Mouse (Mus musculus) kidney, embryonic 15.5 days (tissue): ENCODE measurements around the gene Gprin2. TPM values are rescaled to one million over a fixed set of nuclear protein-coding genes. Genes with fewer than 3 reads are reported as not detected.
A peak's percentile ranks its signal among the peaks of the same experiment; 100 is the strongest.

Experiments used
- ATAC-seq: fragments of 200-750 bp; cut with Nextera tagmentation; replicated peaks from 2 replicates; pipeline ENCODE4 v1.8.0; 2017; ENCODE audit warnings: moderate TSS enrichment; ENCODE audit not compliant: low FRiP score
- H3K27ac ChIP-seq: fragments of 300-500 bp; sonication (generic); 2 replicates; pipeline ENCODE4 v1.5.1; 2015; ENCODE audit warnings: mild to moderate bottlenecking, inconsistent platforms
- H3K27me3 ChIP-seq: fragments of 300-500 bp; sonication (generic); 2 replicates; pipeline ENCODE4 v1.6.1; 2015; ENCODE audit warnings: inconsistent platforms
- H3K36me3 ChIP-seq: fragments of 300-500 bp; sonication (generic); 2 replicates; pipeline ENCODE4 v1.6.1; 2015; ENCODE audit warnings: inconsistent platforms
- H3K4me1 ChIP-seq: fragments of 300-500 bp; sonication (generic); 2 replicates; pipeline ENCODE4 v1.6.1; 2015; ENCODE audit warnings: inconsistent platforms
- H3K4me2 ChIP-seq: fragments of 300-500 bp; sonication (generic); 2 replicates; pipeline ENCODE4 v1.6.1; 2015; ENCODE audit warnings: moderate library complexity, mild to moderate bottlenecking, inconsistent platforms
- H3K4me3 ChIP-seq: fragments of 300-500 bp; sonication (generic); replicated peaks from 2 replicates; pipeline ENCODE4 v1.5.1; 2015; ENCODE audit warnings: mild to moderate bottlenecking, inconsistent platforms
- H3K9ac ChIP-seq: fragments of 300-500 bp; sonication (generic); 2 replicates; pipeline ENCODE4 v1.6.1; 2015; ENCODE audit warnings: mild to moderate bottlenecking, inconsistent platforms
- H3K9me3 ChIP-seq: fragments of 300-500 bp; sonication (generic); replicated peaks from 2 replicates; pipeline ENCODE4 v1.6.1; 2016; ENCODE audit warnings: inconsistent platforms
- WGBS: fragments of 180-500 bp; shearing (Covaris S2); methylation state at CpG from one replicate; pipeline ENCODE4 v1.1.7; 2015; ENCODE audit warnings: mixed read lengths; 5-methylcytosine and 5-hydroxymethylcytosine counted together
- polyA plus RNA-seq: library from polyadenylated mRNA; unstranded; fragments of >200 nt; fragmentation: Nextera tagmentation; extraction: Ambion mirVana; gene quantifications from 2 replicates; pipeline ENCODE4 v1.2.1, GENCODE M21; 2015

Gene Gprin2
- 0.51 and 0.83 TPM in 2 replicates for polyA plus RNA-seq

DNA sequence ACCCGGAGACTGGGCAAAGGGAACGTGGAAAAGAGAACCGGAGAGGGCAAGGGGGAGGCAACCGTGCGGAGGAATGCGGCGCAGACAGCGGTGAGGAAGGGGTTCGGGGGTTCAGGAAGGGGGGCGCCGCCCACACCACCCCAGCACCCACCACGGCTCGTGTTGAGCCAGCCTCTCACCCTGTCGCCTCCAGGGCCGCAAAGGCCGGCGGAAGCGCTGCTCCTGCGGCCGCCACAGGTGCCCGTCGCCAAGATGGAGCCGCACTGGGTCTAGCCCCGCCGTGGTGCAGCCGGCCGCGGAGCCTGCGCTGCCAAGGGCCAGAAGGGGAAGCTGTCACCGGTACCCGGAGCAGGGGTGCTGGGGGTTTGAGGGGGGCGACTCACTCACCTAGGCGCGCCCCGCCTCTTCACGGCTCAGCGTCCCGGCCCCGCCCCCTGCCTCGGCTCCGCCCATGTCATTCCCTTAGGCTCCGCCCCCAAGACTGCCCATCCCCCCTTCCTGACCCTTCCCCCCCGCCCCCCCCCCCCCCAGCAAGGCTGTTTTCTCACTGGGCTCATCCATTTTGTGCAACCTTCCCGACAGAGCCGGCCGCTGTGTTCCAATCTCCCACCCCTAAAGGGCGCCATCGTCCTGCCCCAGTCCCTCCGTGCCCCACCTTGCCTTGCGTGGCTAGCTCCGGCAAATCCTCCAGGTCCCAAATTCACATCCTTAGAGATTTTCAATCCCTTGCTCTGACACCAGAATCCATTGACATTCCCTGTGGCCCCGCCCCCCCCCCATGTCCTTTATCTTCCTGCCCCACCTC, at the start of gene Gprin2:
TSS of gene Gprin2 (minus strand) at position 423 of the 805 bp plus-strand sequence.
- Histone ChIP-seq H3K27ac (no peak within 1 kb of the TSS), H3K4me3 (peak within 1 kb of the TSS; percentile 77), H3K4me2 (peak within 1 kb of the TSS; percentile 99), H3K27me3 (peaks cover 4% of the 10 kb centered on the region; the same call in 1 of the 2 replicates), H3K9ac (peak within 1 kb of the TSS; percentile 54), H3K9me3 (no peaks in the 10 kb centered on the region), H3K4me1 (peaks cover 15% of the 10 kb centered on the region), H3K36me3 (no peaks in the 10 kb centered on the region)
- WGBS: 3% methylated on average over 44 of the region's 52 CpGs
- ATAC-seq: peak; percentile 76

DNA sequence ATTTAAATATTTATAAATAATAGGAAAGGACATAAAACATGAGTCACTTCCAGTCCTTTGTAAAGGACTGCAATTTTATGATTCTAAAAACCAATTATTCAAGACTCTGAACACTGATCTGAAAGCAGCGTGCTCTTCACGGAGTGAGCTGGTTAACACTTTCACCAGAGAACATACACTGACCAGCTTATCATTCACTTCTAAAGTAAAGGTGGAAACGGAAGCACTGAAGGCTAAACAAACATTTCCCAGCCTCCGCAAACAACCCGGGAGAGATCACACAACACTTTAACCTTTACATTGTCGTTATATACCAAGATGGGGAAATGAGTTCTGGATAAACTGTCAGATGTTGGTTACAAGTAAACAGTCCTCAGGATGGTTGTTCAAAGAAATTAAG, 39.2 kb upstream of the Gprin2 start:
- no peak overlapping the region for H3K27ac ChIP-seq
- no peak for ATAC-seq
- H3K4me1 ChIP-seq: no peaks in the 10 kb centered on the region
- H3K36me3 ChIP-seq: peaks cover 5% of the 10 kb centered on the region; the same call in 1 of the 2 replicates
- H3K9ac ChIP-seq: no peak overlapping the region
- H3K27me3 ChIP-seq: no peaks in the 10 kb centered on the region
- no peak overlapping the region for H3K4me3 ChIP-seq
- WGBS: 72% methylated on average over 6 of the region's 6 CpGs
- no peak overlapping the region for H3K4me2 ChIP-seq
- H3K9me3 ChIP-seq: no peaks in the 10 kb centered on the region

DNA sequence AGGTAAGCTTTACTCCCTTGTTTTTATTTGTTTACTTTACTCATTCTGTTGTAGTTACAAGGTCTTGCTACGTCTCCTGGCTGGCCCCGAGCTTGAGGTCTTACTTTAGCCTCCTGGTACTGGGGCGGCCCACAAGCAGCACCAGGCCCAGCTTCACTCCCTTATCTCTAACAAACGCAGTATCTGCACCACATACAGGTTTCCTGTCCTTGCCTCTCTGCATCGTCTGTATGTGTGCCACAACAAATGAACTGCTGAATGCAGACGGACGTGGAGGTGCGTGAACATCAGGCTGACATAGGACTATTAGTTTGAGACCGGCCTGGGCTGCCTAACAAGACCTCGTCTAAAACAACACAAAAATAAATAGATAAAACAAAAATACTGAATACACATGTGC, 38.8 kb upstream of the Gprin2 start:
- Histone ChIP-seq H3K27ac (no peak overlapping the region), H3K36me3 (peaks cover 5% of the 10 kb centered on the region; the same call in 1 of the 2 replicates), H3K4me1 (no peaks in the 10 kb centered on the region), H3K27me3 (no peaks in the 10 kb centered on the region), H3K4me2 (no peak overlapping the region), H3K9ac (no peak overlapping the region), H3K4me3 (no peak overlapping the region), H3K9me3 (no peaks in the 10 kb centered on the region)
- WGBS: 82% methylated on average over 10 of the region's 10 CpGs
- ATAC-seq: no peak

DNA sequence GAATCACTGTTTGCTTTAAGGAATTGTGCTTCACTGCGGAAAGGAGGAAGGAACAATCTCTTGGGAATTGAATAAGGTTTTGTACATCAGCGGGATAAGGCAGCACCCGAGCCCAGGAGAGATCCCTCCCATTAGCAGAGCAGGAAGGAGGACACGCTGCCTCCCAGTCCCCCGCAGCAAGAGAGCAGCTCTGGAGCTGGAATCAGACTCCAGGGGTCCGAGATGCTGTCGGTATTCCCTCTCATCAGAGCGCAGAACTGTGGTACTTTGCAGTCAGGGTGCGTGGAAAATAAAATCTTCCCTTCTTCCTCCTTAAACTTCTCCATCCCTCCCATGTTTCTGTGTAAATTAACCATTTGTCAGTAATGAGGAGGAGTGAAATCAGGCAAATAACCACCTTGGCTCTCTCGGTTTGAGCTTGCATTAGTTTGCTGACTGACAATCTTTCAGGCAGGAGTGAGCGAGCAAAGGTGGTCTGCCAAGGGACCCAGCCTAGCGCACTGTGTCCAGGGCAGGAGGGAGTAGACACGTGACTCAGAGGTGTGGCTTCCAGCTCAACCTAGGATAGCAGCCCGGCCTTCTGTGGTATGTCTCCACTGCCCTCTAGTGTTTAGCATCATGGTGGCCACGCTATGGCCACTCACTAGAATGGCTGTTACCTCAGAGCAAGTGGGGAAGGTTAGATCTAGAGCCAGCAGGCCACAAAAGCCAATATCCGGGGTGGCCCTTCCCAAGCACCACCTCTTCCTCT, 33.4 kb upstream of the Gprin2 start:
- H3K9me3 ChIP-seq: no peaks in the 10 kb centered on the region
- H3K27me3 ChIP-seq: no peaks in the 10 kb centered on the region
- WGBS: 3% methylated on average over 16 of the region's 16 CpGs
- no peak overlapping the region for H3K27ac ChIP-seq
- H3K4me3 ChIP-seq: peak overlapping the region; percentile 39
- peak overlapping the region; percentile 48; the same call in 1 of the 2 replicates for H3K9ac ChIP-seq
- ATAC-seq: peak; percentile 98
- peak overlapping the region; percentile 76 for H3K4me2 ChIP-seq
- H3K4me1 ChIP-seq: peaks cover 6% of the 10 kb centered on the region
- no peaks in the 10 kb centered on the region; the same call in 1 of the 2 replicates for H3K36me3 ChIP-seq

DNA sequence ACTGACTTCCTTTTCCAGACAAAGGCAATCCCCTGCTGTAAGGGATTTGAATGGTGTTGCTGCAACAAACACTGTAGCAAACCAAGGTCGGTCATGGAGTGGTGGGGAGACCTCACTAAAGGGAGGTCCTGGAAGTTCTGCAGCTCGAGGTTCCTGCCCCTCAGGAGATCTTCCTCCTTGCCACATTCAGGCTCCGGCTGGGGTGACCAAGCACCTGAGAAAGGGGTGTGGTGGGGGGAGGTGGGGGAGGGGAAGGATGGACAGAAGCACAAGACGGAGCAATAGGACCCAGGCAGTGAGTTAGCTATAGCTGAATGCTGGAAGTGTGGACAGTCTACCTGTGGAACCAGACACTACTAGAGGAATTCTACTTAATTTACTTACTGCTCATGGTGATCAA, 32.4 kb upstream of the Gprin2 start:
- H3K36me3 ChIP-seq: no peaks in the 10 kb centered on the region; the same call in 1 of the 2 replicates
- H3K4me1 ChIP-seq: peaks cover 6% of the 10 kb centered on the region
- no peak overlapping the region for H3K9ac ChIP-seq
- H3K4me3 ChIP-seq: no peak overlapping the region
- H3K9me3 ChIP-seq: no peaks in the 10 kb centered on the region
- ATAC-seq: no peak
- WGBS: 76% methylated on average over 4 of the region's 4 CpGs
- H3K27me3 ChIP-seq: no peaks in the 10 kb centered on the region
- H3K27ac ChIP-seq: no peak overlapping the region
- H3K4me2 ChIP-seq: no peak overlapping the region

DNA sequence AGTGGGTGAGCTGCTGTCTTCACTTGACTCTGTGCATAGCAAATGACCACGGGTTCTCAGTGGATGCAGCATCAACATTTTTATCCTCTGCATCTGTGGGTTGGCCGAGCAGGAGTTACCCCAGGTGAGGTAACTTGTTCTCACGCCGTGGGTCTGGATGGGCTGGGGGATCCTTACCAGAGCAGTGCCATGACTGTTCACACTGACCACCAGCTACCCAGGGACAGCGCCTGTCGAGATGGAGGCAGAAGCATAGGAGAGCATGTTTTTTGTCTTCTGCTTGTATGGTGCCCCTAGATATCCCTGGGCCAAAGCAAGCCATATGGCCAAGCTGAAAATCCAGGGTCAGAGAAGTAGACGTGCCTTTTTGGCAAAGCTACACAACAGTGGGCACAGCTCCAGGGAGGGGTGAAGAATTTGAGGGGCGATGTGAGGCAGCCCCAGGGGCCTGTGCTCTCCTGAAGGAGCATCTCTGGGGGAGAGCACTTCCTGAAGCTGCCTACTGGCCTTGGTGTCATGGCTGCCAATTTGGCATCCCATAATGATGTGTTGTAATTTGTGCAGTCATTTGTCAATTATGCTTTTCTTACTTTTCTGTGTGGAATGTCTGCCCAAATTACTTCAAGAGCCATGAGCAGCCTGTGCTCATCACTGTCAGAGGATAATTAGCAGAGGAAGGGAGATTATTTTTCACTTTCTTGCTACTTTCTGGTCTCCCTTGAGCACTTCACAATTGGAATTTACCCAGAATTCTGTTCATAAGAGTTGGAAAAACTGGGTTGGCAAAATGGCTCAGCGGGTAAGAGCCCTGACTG, 31.6 kb upstream of the Gprin2 start:
- peaks cover 6% of the 10 kb centered on the region for H3K4me1 ChIP-seq
- H3K36me3 ChIP-seq: no peaks in the 10 kb centered on the region
- H3K4me2 ChIP-seq: no peak overlapping the region
- no peak overlapping the region for H3K4me3 ChIP-seq
- WGBS: 84% methylated on average over 9 of the region's 9 CpGs
- H3K9me3 ChIP-seq: no peaks in the 10 kb centered on the region
- H3K9ac ChIP-seq: no peak overlapping the region
- no peak for ATAC-seq
- H3K27me3 ChIP-seq: no peaks in the 10 kb centered on the region
- no peak overlapping the region for H3K27ac ChIP-seq

DNA sequence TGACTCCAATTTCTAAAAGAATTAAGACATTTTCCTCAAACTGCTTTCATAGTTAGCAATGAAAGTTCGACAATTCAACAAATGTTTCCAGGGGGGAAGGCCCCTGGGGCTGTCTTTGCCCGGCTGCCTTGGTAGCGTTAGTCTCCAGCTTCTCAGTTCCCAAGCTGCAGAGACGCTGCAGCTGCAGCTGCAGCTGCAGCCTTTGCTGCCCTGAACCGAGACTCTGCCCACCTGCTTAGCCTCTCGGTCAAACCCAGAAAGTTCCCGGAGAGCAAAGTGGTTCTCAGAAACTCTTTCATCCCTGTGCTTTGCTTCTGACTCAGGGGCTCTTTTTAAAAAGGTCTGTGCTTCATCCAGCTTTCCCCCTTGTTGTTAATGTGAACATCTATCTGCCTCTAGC, 30.9 kb upstream of the Gprin2 start:
- 68% methylated on average over 7 of the region's 7 CpGs for WGBS
- no peak overlapping the region for H3K9ac ChIP-seq
- H3K4me2 ChIP-seq: no peak overlapping the region

DNA sequence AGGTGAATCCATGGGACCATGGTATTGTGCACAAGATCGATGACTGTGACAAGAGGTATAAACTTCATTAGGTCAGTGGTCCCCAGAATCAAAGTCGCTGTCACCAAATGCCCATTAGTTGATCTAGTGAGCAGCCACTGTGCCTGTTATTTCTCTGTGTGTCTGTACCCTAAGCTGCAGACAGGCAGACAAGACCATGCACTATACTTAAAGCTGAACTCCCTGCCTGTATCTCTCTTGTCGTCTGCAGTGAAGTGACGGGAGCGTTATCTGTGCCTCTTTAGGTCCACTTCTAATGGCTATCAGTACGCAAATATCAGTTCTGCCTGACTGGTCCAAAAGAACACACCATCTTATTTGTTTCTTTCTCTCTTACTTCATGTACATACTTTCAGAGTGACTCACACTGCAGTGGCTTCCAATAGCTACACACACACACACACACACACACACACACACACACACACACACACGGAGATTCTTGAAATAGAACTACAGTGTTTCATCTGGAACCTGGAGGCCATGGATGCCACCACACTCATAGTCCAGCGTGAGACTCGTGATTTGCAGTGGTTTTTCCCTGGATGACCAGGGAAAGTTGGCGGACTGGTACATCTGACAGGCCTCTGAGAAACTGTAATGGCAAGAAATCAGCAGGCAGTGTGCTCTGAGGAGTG, 27.5 kb upstream of the Gprin2 start:
- H3K36me3 ChIP-seq: no peaks in the 10 kb centered on the region

More for the DNA sequence above, 30.9 kb upstream of the Gprin2 start:
- no peaks in the 10 kb centered on the region for H3K27me3 ChIP-seq
- no peaks in the 10 kb centered on the region for H3K9me3 ChIP-seq
- H3K4me3 ChIP-seq: no peak overlapping the region
- no peaks in the 10 kb centered on the region for H3K36me3 ChIP-seq
- H3K4me1 ChIP-seq: peaks cover 6% of the 10 kb centered on the region
- no peak for ATAC-seq
- H3K27ac ChIP-seq: no peak overlapping the region

DNA sequence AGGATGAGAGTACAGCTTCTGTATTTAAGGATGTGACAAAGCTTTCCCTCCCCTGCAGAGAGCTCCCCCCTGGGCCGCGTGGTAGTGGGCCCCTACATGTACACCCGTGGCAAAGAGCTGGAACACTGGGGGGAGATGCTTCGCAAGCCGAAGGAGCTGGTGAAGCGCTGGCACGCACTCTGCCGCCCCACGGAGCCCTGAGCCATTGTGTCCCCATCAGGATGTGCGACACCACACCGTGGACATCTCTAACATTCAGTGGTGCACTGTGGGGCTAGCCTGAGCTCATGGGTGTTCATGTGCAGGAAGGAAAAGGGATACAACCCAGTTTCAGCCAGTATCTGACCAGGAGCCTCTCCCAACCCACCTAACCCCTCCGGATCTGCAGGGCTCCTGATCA, 26.5 kb upstream of the Gprin2 start:
- Histone ChIP-seq H3K27ac (no peak overlapping the region), H3K27me3 (no peaks in the 10 kb centered on the region), H3K9me3 (no peaks in the 10 kb centered on the region), H3K4me3 (no peak overlapping the region), H3K9ac (no peak overlapping the region), H3K36me3 (no peaks in the 10 kb centered on the region), H3K4me1 (0 out of 2 replicates have a peak, but pooled peaks cover 3% of the 10 kb centered on the region), H3K4me2 (no peak overlapping the region)
- WGBS: 81% methylated on average over 12 of the region's 12 CpGs
- ATAC-seq: no peak; the same call in 1 of the 2 replicates

More for the DNA sequence above, 27.5 kb upstream of the Gprin2 start:
- no peak overlapping the region for H3K9ac ChIP-seq
- no peak overlapping the region for H3K4me2 ChIP-seq
- no peak overlapping the region for H3K4me3 ChIP-seq
- no peak for ATAC-seq
- no peaks in the 10 kb centered on the region for H3K9me3 ChIP-seq
- H3K27me3 ChIP-seq: no peaks in the 10 kb centered on the region
- no peak overlapping the region for H3K27ac ChIP-seq
- WGBS: 79% methylated on average over 10 of the region's 10 CpGs
- 0 out of 2 replicates have a peak, but pooled peaks cover 3% of the 10 kb centered on the region for H3K4me1 ChIP-seq

DNA sequence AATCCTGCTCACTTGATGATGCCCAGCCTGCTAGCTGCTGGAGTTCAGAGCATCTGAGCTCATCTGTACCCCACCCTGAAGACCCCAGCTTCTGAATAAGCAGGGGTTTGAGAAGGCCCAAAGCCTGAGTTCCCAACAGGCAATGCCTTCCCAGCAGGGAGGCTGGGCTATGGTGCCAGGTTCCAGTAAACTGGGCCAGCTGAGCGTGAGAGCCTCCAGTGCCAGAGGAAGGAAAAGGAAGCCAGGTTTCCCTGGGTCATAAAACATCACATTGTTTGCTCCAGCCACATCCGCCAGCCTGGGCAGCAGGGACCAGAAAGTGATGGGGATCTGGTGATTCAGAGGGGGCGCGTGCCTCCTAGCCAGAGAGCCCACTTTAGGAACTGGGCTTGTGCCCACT, 25.1 kb upstream of the Gprin2 start:
- Histone ChIP-seq H3K4me3 (no peak overlapping the region), H3K4me1 (0 out of 2 replicates have a peak, but pooled peaks cover 3% of the 10 kb centered on the region), H3K9me3 (no peaks in the 10 kb centered on the region), H3K36me3 (no peaks in the 10 kb centered on the region), H3K27me3 (peaks cover 7% of the 10 kb centered on the region; the same call in 1 of the 2 replicates), H3K4me2 (no peak overlapping the region), H3K9ac (no peak overlapping the region), H3K27ac (no peak overlapping the region)
- 62% methylated on average over 4 of the region's 4 CpGs for WGBS
- ATAC-seq: no peak

DNA sequence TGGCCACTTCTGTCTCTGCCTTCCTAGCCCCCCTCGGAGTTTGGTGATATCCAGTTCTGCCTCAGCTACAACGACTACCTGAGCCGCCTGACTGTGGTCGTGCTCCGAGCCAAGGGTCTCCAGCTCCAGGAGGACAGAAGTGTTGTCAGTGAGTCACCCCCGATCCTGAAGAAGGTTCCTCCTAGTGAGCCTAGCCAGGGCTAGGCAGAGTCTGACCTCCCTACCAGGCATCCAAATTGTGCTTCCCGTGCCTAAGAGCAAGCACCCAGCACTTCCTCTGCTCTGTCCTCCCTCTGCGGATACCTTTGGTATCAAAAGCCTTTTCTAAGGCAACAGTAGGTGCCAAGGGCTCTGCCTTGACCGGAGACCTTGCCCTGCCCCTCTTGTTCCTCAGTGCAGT, 24.5 kb upstream of the Gprin2 start:
- no peak for ATAC-seq
- H3K27ac ChIP-seq: no peak overlapping the region
- 0 out of 2 replicates have a peak, but pooled peaks cover 3% of the 10 kb centered on the region for H3K4me1 ChIP-seq
- 86% methylated on average over 9 of the region's 9 CpGs for WGBS
- H3K36me3 ChIP-seq: no peaks in the 10 kb centered on the region
- no peak overlapping the region for H3K9ac ChIP-seq
- H3K4me3 ChIP-seq: no peak overlapping the region
- no peak overlapping the region for H3K4me2 ChIP-seq
- H3K27me3 ChIP-seq: peaks cover 12% of the 10 kb centered on the region
- H3K9me3 ChIP-seq: no peaks in the 10 kb centered on the region
